Mouse (Mus musculus) midbrain, embryonic 16.5 days (tissue): Measurements from ENCODE around the gene Gphn. TPM values are rescaled to one million over a fixed set of nuclear protein-coding genes. Genes with fewer than 3 reads are reported as not detected.
A peak's percentile ranks its signal among the peaks of the same experiment; 100 is the strongest.

Experiments
- ATAC-seq: fragments of 200-750 bp; cut with Nextera tagmentation; 2 replicates; pipeline ENCODE4 v1.8.0; 2017; ENCODE audit warnings: moderate TSS enrichment
- H3K27ac ChIP-seq: fragments of 300-500 bp; sonication (generic); 2 replicates; pipeline ENCODE4 v1.5.1; 2014; ENCODE audit warnings: mild to moderate bottlenecking, low read length, mixed read lengths
- H3K27me3 ChIP-seq: fragments of 300-500 bp; sonication (generic); 2 replicates; pipeline ENCODE4 v1.6.1; 2014; ENCODE audit warnings: low read depth, low read length, mixed read lengths; ENCODE audit not compliant: control insufficient read depth, insufficient read depth
- H3K36me3 ChIP-seq: fragments of 300-500 bp; sonication (generic); 2 replicates; pipeline ENCODE4 v1.6.1; 2014; ENCODE audit warnings: mild to moderate bottlenecking, low read length, moderate library complexity, mixed read lengths; ENCODE audit not compliant: control insufficient read depth, insufficient read depth
- H3K4me1 ChIP-seq: fragments of 300-500 bp; sonication (generic); 2 replicates; pipeline ENCODE4 v1.6.1; 2014; ENCODE audit warnings: mild to moderate bottlenecking, low read length, mixed read lengths; ENCODE audit not compliant: control insufficient read depth, insufficient read depth
- H3K4me2 ChIP-seq: fragments of 300-500 bp; sonication (generic); 2 replicates; pipeline ENCODE4 v1.6.1; 2014; ENCODE audit warnings: mild to moderate bottlenecking, low read length, mixed read lengths
- H3K4me3 ChIP-seq: fragments of 300-500 bp; sonication (generic); 2 replicates; pipeline ENCODE4 v1.5.1; 2014; ENCODE audit warnings: low read depth, mild to moderate bottlenecking, low read length, moderate library complexity, mixed read lengths
- H3K9ac ChIP-seq: fragments of 300-500 bp; sonication (generic); 2 replicates; pipeline ENCODE4 v1.6.1; 2014; ENCODE audit warnings: low read depth, low read length, mixed read lengths
- H3K9me3 ChIP-seq: fragments of 300-500 bp; sonication (generic); replicated peaks from 2 replicates; pipeline ENCODE4 v1.6.1; 2014; ENCODE audit warnings: mild to moderate bottlenecking, low read length, mixed read lengths; ENCODE audit not compliant: control insufficient read depth, poor library complexity, severe bottlenecking
- whole genome bisulfite sequencing: fragments of 180-500 bp; shearing (Covaris S2); extraction: QIAGEN DNeasy Blood & Tissue Kit; methylation state at CpG from one replicate; pipeline ENCODE4 v1.1.7; 2014; 5-methylcytosine and 5-hydroxymethylcytosine counted together
- polyA plus RNA-seq: library from polyadenylated mRNA; unstranded; fragments of >200 nt; fragmentation: Nextera tagmentation; extraction: Ambion mirVana; gene quantifications from 2 replicates; pipeline ENCODE4 v1.2.1, GENCODE M21; 2015

Gphn gene
- polyA plus RNA-seq, 1 experiment from 2014 or later, result 60.7 TPM

GRCm38 (mm10) chr12:78219191-78219825 is 6.9 kb upstream of the Gphn start:
- Histone ChIP-seq H3K36me3 (no peaks in the 10 kb centered on the region), H3K27me3 (no peaks in the 10 kb centered on the region), H3K4me2 (no peak overlapping the region), H3K9me3 (no peaks in the 10 kb centered on the region), H3K27ac (no peak overlapping the region), H3K4me3 (no peak overlapping the region), H3K4me1 (no peaks in the 10 kb centered on the region), H3K9ac (no peak overlapping the region)
- ATAC-seq, result no peak
- WGBS, result 88% methylated on average over 4 of the region's 4 CpGs

GRCm38 (mm10) chr12:78226519-78226875 is 318 bp downstream of the Gphn start:
- Histone ChIP-seq H3K4me2 (peak overlapping the region; percentile 55), H3K9me3 (no peaks in the 10 kb centered on the region), H3K9ac (peak overlapping the region; percentile 89), H3K27me3 (no peaks in the 10 kb centered on the region), H3K27ac (peak overlapping the region; percentile 98), H3K4me1 (peaks cover 16% of the 10 kb centered on the region), H3K4me3 (peak overlapping the region; percentile 81), H3K36me3 (no peaks in the 10 kb centered on the region)
- peak; percentile 93 for ATAC-seq
- WGBS, result 0% methylated on average over 40 of the region's 48 CpGs

- Histone ChIP-seq H3K9me3 (no peaks in the 10 kb centered on the region), H3K4me2 (peak overlapping the region; percentile 55), H3K9ac (peak overlapping the region; percentile 89), H3K36me3 (no peaks in the 10 kb centered on the region), H3K27me3 (no peaks in the 10 kb centered on the region), H3K4me3 (peak overlapping the region; percentile 81), H3K27ac (peak overlapping the region; percentile 98), H3K4me1 (peaks cover 16% of the 10 kb centered on the region)
- peak; percentile 40 for ATAC-seq
- under 1% methylated on average over 44 of the region's 57 CpGs for WGBS
Observed at GRCm38 (mm10) chr12:78227021-78227932, 1.1 kb downstream of the Gphn start.

DNA sequence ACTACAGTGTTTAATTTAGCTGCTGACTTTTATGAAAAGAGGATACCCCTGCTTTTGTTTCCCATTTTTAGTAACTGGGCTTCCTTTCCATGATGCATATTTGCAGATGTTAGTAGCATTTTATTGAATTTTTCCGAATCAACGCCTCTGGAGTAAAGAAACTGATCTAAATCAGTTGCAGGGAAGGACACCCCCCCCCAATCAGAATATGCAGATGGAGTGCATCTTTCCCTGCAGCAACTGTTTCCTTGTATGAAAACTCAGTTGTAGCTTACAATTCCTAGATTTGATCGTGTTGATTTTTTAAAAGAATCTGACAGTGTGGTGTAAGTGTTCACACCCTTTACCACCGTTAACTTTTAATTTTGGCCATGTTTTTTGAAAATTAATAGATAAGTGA is 2.0 kb downstream of the Gphn start:
- Histone ChIP-seq H3K9ac (peak overlapping the region; percentile 89), H3K36me3 (no peaks in the 10 kb centered on the region), H3K4me2 (peak overlapping the region; percentile 55), H3K4me3 (peak overlapping the region; percentile 81), H3K27ac (no peak overlapping the region), H3K4me1 (peaks cover 16% of the 10 kb centered on the region), H3K27me3 (no peaks in the 10 kb centered on the region), H3K9me3 (no peaks in the 10 kb centered on the region)
- 36% methylated on average over 4 of the region's 4 CpGs for WGBS
- ATAC-seq, result no peak

DNA sequence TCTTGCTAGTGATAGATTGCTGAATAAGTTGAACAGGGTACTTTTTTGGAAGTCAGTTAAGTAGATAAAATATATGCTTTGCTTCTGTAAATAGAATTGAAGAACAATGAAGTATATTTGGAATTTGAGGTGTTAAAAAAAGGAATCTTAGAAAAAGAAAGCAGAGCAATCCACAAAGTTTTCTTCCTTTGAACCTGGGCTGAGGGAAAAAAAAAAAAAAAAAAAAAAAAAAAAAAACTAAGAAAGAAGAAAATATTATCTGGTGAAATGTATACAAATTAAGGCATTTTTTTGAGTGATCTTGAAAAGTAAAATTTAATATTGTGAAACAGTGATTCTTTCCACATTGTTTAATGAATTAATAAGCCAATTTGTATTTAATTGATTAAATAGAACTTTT is 6.4 kb downstream of the Gphn start:
- H3K9ac ChIP-seq, result no peak overlapping the region
- H3K27ac ChIP-seq, result no peak overlapping the region
- no peak overlapping the region for H3K4me2 ChIP-seq
- peaks cover 14% of the 10 kb centered on the region for H3K4me1 ChIP-seq
- H3K27me3 ChIP-seq, result no peaks in the 10 kb centered on the region
- no peaks in the 10 kb centered on the region for H3K36me3 ChIP-seq
- H3K9me3 ChIP-seq, result no peaks in the 10 kb centered on the region
- ATAC-seq, result no peak
- no peak overlapping the region for H3K4me3 ChIP-seq

DNA sequence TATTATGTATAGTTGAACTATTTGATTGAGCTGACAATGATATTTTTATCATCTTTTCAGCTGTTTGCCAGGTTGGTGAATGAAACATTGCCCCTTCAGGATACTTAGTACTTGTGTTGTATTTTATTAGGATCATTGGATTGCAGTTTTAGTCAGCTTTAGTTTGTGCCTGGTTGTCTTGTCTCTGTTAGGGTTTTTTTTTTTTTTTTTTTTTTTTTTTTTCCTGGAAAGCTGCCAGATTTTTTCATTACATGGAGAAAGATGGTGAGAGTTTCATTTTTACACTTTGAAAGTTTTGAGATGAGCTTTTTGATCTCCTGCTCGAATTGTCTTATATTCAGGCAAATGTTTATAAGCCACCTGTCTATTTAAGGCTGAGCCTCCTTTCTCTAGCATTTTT is 22.2 kb downstream of the Gphn start:
- no peak for ATAC-seq
- Histone ChIP-seq H3K27ac (no peak overlapping the region), H3K4me2 (no peak overlapping the region), H3K36me3 (no peaks in the 10 kb centered on the region), H3K9ac (no peak overlapping the region), H3K4me3 (no peak overlapping the region), H3K9me3 (no peaks in the 10 kb centered on the region), H3K4me1 (no peaks in the 10 kb centered on the region), H3K27me3 (no peaks in the 10 kb centered on the region)
- WGBS, result 71% methylated on average over 1 of the region's 1 CpGs

DNA sequence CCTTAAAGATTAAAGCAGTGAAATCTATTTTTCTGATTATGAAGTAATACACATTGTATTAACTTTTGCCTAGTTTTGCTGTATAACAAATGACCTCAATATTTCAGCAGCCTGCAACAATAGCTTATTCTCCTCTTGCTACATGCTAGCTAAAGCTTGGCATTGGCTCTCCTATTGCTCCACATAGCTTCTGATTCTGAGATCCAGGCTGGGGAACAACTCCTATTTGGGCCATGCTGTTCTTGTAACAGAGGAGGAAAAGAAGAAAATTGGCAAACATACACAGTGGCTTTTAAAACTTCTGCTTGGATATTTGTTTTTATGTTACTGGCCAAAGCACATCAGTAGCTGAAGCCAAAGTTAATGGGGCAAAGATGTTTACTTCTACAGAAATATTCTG is 23.0 kb downstream of the Gphn start:
- ATAC-seq, result no peak
- Histone ChIP-seq H3K27ac (no peak overlapping the region), H3K9ac (no peak overlapping the region), H3K27me3 (no peaks in the 10 kb centered on the region), H3K4me3 (no peak overlapping the region), H3K4me1 (no peaks in the 10 kb centered on the region), H3K9me3 (no peaks in the 10 kb centered on the region), H3K36me3 (no peaks in the 10 kb centered on the region), H3K4me2 (no peak overlapping the region)

GRCm38 (mm10) chr12:78277386-78277785 is 51.2 kb downstream of the Gphn start:
- ATAC-seq, result no peak
- H3K9me3 ChIP-seq, result peaks cover 5% of the 10 kb centered on the region; the same call in 1 of the 2 replicates
- no peaks in the 10 kb centered on the region for H3K27me3 ChIP-seq
- no peak overlapping the region for H3K4me3 ChIP-seq
- H3K9ac ChIP-seq, result no peak overlapping the region
- no peak overlapping the region for H3K4me2 ChIP-seq
- no peak overlapping the region for H3K27ac ChIP-seq
- H3K4me1 ChIP-seq, result no peaks in the 10 kb centered on the region
- WGBS, result 76% methylated on average over 2 of the region's 2 CpGs
- H3K36me3 ChIP-seq, result no peaks in the 10 kb centered on the region

GRCm38 (mm10) chr12:78290384-78290783 is 64.2 kb downstream of the Gphn start:
- 97% methylated on average over 1 of the region's 1 CpGs for WGBS
- Histone ChIP-seq H3K36me3 (no peaks in the 10 kb centered on the region), H3K9ac (no peak overlapping the region), H3K27ac (no peak overlapping the region), H3K4me1 (no peaks in the 10 kb centered on the region), H3K9me3 (no peaks in the 10 kb centered on the region), H3K4me3 (no peak overlapping the region), H3K4me2 (no peak overlapping the region), H3K27me3 (no peaks in the 10 kb centered on the region)
- no peak for ATAC-seq
